Mouse (Mus musculus) heart, adult 2 months (tissue): ENCODE data around the gene Mcemp1. TPM values are rescaled to one million over a fixed set of nuclear protein-coding genes. Genes with fewer than 3 reads are reported as not detected.

Experiments used
- DNase-seq, 2 experiments: peaks; one replicate each; pipeline ENCODE4 v3.0.0; 2021
- H3K27ac ChIP-seq: fragments of 200-600 bp; 2 replicates; pipeline ENCODE4 v1.8.1; 2022
- H3K27me3 ChIP-seq: fragments of 200-500 bp; 2 replicates; pipeline ENCODE4 v1.6.1; 2012; ENCODE audit warnings: mild to moderate bottlenecking, low read length, inconsistent platforms, mixed read lengths; ENCODE audit not compliant: control insufficient read depth, insufficient read depth
- H3K36me3 ChIP-seq: fragments of 200-500 bp; 2 replicates; pipeline ENCODE4 v1.6.1; 2012; ENCODE audit warnings: low read length, inconsistent platforms; ENCODE audit not compliant: control insufficient read depth, insufficient read depth
- H3K4me1 ChIP-seq: fragments of 200-500 bp; 2 replicates; pipeline ENCODE4 v1.6.1; 2011; ENCODE audit warnings: low read length; ENCODE audit not compliant: control insufficient read depth, insufficient read depth
- H3K4me3 ChIP-seq: fragments of 200-600 bp; 2 replicates; pipeline ENCODE4 v1.8.1; 2022
- H3K79me2 ChIP-seq: fragments of 200-500 bp; replicated peaks from 2 replicates; pipeline ENCODE4 v1.6.1; 2012; ENCODE audit warnings: mild to moderate bottlenecking, inconsistent platforms, low read length, moderate library complexity, mixed read lengths; ENCODE audit not compliant: control insufficient read depth, insufficient read depth
- H3K9ac ChIP-seq: fragments of 200-500 bp; 2 replicates; pipeline ENCODE4 v1.6.1; 2012; ENCODE audit warnings: low read depth, mild to moderate bottlenecking, control low read depth, inconsistent platforms, low read length, mixed read lengths
- CTCF ChIP-seq: fragments of 200-600 bp; IDR thresholded peaks from 2 replicates; pipeline ENCODE4 v1.8.1; 2022; ENCODE audit warnings: antibody characterized with exemption, mild to moderate bottlenecking, moderate library complexity
- EP300 ChIP-seq: fragments of 200-500 bp; IDR thresholded peaks from 2 replicates; pipeline ENCODE4 v1.6.1; 2011; ENCODE audit warnings: low read depth, low read length, control low read depth; ENCODE audit not compliant: insufficient read depth
- POLR2A ChIP-seq: fragments of 200-500 bp; IDR thresholded peaks from 2 replicates; pipeline ENCODE4 v1.6.1; 2011; ENCODE audit warnings: mild to moderate bottlenecking, low read depth, low read length, control low read depth; ENCODE audit not compliant: insufficient read depth
- WGBS: fragments of 180-500 bp; shearing (Covaris S2); methylation state at CpG from one replicate; pipeline ENCODE4 v1.1.7; 2018; 5-methylcytosine and 5-hydroxymethylcytosine counted together
- intact Hi-C: fragments of 180-260 bp; cut with DNase I; formaldehyde crosslinking; loops from one replicate; pipeline ENCODE4 v1.15.1; 2025
- polyA plus RNA-seq: library from polyadenylated mRNA; depleted of rRNA; stranded (reverse); fragments of >200 nt; gene quantifications from 2 replicates; pipeline ENCODE4 v1.2.3, GENCODE M21; 2012
- total RNA-seq, 2 experiments: library from RNA; stranded (reverse); gene quantifications; 2 replicates each; pipeline ENCODE4 v1.2.3; 2021

The Mcemp1 gene
- total and polyA plus RNA-seq, 3 experiments: 0.21 to 0.89 (median 0.31) TPM

DNA sequence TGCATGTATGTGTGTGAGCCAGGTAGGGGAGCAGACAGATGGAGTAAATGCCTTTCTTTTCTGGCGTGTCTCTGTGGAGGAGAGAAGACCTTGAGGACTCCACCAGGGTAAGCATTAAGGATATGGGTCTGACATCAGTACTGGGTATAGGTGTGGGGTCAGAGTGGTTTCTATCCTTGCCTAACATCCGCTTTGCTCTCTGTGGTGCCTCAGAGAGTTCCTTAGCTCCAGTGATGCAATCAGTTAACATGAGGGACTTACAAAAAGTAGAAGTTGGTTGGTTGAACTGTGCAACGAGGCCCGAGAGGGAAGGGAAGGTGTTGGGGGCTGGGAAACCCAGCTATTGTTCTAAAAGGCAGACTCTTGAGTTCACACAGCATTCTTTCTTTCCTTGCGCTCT is 1.1 kb upstream of the Mcemp1 start:
- 52% methylated on average over 5 of the region's 5 CpGs for WGBS
- Histone ChIP-seq H3K4me3 (no peak overlapping the region), H3K79me2 (no peaks in the 10 kb centered on the region), H3K27ac (no peak overlapping the region), H3K4me1 (no peaks in the 10 kb centered on the region), H3K27me3 (no peaks in the 10 kb centered on the region), H3K9ac (no peak overlapping the region), H3K36me3 (no peaks in the 10 kb centered on the region)
- intact Hi-C loops: no loop called here
- no peak for DNase-seq
- TF ChIP-seq CTCF (no peak), EP300 (no peak), POLR2A (no peak)

DNA sequence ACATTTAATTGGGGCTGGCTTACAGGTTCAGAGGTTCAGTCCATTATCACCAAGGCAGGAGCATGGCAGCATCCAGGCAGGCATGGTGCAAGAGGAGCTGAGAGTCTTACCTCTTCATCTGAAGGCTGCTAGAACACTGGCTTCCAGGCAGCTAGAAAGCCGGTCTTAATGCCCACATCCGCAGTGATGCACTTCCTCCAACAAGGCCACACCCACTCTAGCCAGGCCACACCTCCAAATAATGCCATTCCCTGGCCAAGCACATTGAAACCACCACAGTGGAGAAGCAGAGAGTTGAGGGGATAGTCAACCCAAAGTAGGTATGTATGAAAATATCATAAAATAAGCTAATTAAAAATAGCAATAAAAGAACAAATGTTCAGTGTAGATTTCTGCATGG is 4.8 kb downstream of the Mcemp1 start:
- DNase-seq: peak in 1 of 2 experiments; percentile 30
- Histone ChIP-seq H3K79me2 (no peaks in the 10 kb centered on the region), H3K36me3 (no peaks in the 10 kb centered on the region), H3K27ac (no peak overlapping the region), H3K9ac (no peak overlapping the region), H3K4me3 (no peak overlapping the region), H3K27me3 (no peaks in the 10 kb centered on the region), H3K4me1 (no peaks in the 10 kb centered on the region)
- 56% methylated on average over 2 of the region's 2 CpGs for WGBS
- intact Hi-C loops: loop anchor here (5.0 to 10.0 kb wide), 2 partner anchors 203 to 316 kb away; partner anchors contain the start of genes A430078G23Rik and Pex11g
- TF ChIP-seq POLR2A (no peak), EP300 (no peak), CTCF (no peak)

DNA sequence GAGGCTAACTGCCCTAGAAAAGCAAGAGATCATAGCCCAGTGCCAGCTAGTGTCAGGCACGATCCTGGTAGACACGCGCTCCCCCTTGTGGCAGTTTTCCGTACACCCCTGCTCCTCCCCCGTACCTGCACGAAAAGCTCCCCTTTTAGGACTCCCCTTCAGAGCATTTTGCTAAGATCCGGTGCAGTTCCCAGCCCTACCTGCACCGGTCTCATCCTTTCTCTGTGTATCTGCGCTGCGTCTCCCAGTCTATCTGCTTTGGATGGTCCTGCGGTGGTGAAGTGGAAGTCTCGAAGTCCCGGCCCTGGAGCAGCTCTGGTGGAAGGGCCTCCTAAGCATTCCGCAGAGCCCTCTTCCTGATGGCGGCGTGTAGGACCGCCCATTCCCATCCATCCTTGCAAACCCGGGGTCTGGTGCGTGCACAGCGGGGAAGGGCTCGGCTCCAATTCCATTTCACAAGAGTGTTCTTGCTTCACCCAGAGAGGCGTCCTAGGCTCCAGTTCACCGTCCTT is 6.5 kb downstream of the Mcemp1 start, which contains the start of gene Fcor:
Gene Fcor, minus strand, starts transcription at position 383 of the 512 bp plus-strand sequence.
- Histone ChIP-seq H3K27me3 (no peaks in the 10 kb centered on the region), H3K4me1 (no peaks in the 10 kb centered on the region), H3K36me3 (no peaks in the 10 kb centered on the region), H3K79me2 (no peaks in the 10 kb centered on the region), H3K4me3 (peak within 1 kb of the TSS; percentile 45), H3K27ac (peak within 1 kb of the TSS; percentile 19), H3K9ac (peak within 1 kb of the TSS; percentile 57)
- intact Hi-C loops: loop anchor here (1.0 to 10.0 kb wide), 3 partner anchors 113 to 317 kb away; partner anchors contain the start of genes A430078G23Rik and Pex11g
- DNase-seq: peak; percentile 82 to 87
- TF ChIP-seq POLR2A (no peak), CTCF (peak; percentile 94), EP300 (peak; percentile 60; the same call in 1 of the 2 replicates)
- under 1% methylated on average over 23 of the region's 23 CpGs for WGBS

GRCm38 (mm10) chr8:3674671-3675070 is 9.1 kb downstream of the Mcemp1 start:
- no peak for DNase-seq
- Histone ChIP-seq H3K4me3 (no peak overlapping the region), H3K36me3 (no peaks in the 10 kb centered on the region), H3K4me1 (0 out of 2 replicates have a peak, but pooled peaks cover 2% of the 10 kb centered on the region), H3K79me2 (no peaks in the 10 kb centered on the region), H3K9ac (no peak overlapping the region), H3K27ac (no peak overlapping the region), H3K27me3 (no peaks in the 10 kb centered on the region)
- intact Hi-C loops: loop anchor here (5.0 to 10.0 kb wide), 2 partner anchors 207 to 320 kb away; partner anchors contain the start of genes A430078G23Rik and Pex11g
- TF ChIP-seq CTCF: no peak
- no peak for TF ChIP-seq EP300
- no peak for TF ChIP-seq POLR2A
- WGBS: 52% methylated on average over 3 of the region's 3 CpGs

GRCm38 (mm10) chr8:3676131-3676992 is 10.8 kb downstream of the Mcemp1 start, which contains the start of gene Trappc5:
Trappc5 (plus strand) TSS chr8:3676299.
- Histone ChIP-seq H3K4me3 (peak within 1 kb of the TSS; percentile 91), H3K27me3 (no peaks in the 10 kb centered on the region), H3K27ac (peak within 1 kb of the TSS; percentile 94), H3K4me1 (0 out of 2 replicates have a peak, but pooled peaks cover 2% of the 10 kb centered on the region), H3K79me2 (no peaks in the 10 kb centered on the region), H3K36me3 (no peaks in the 10 kb centered on the region), H3K9ac (peak within 1 kb of the TSS; percentile 83)
- under 1% methylated on average over 61 of the region's 61 CpGs for WGBS
- DNase-seq: peak; percentile 95 to 96
- TF ChIP-seq POLR2A (peak; percentile 88), CTCF (no peak), EP300 (0 out of 2 replicates have a peak, but pooled peaks have one; percentile 46)
- intact Hi-C loops: loop anchor here (2.0 to 10.0 kb wide), 2 partner anchors 56 to 322 kb away; partner anchors contain the start of genes A430078G23Rik, Pet100 and Xab2
